Mouse (Mus musculus) yolk sac, embryonic 10.5 days (tissue): ENCODE measurements around the gene Slc47a1.
"Not testable (repeated sequence)": the region's sequence is repeated elsewhere in the genome, so short reads cannot be mapped to it uniquely, and the experiment has no call there.

ENCODE experiments used
- DNase-seq: peaks from one replicate; pipeline ENCODE4 v3.0.0-alpha.2; 2017; ENCODE audit warnings: low spot score

The Slc47a1 gene

DNA sequence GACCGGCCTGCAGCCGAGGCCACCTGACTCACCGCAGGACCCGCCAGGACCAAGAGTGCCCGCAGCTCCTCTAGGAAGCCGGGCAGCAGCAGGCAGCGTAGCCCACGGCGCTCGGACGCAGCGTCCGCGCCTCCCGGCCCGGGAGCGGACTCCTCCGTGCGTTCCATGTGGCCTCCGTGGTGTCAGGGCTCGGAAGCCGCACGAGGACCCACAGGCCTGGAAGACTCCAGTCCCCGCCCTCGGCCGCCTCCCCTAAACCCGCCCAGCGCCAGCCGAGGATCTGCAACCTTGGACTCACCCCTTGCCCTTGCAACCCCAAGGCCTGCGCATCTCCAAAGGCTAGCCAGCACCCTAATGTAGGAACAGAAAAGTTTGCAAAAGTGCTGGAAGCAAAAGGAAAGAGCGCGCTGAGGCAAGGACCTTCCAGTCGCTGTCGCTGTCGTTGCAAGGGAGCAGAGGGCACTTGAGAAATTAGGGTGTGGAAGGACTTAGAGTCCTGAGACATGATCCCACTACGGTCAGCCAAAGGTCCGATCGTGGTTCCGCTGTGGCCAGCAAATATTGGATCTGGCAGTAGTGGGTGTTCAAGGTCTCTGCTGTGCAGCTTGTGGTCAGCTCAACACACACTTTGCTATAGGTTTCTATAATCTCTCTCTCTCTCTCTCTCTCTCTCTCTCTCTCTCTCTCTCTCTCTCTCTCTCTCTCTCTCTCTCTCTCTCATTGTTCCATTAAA is at the start of gene Slc47a1:
Gene Slc47a1, minus strand, starts transcription at position 465 of the 733 bp plus-strand sequence.
- peak; percentile 65 for DNase-seq

GRCm38 (mm10) chr11:61419253-61419652 is 41.1 kb upstream of the Slc47a1 start:
- no peak for DNase-seq

DNA sequence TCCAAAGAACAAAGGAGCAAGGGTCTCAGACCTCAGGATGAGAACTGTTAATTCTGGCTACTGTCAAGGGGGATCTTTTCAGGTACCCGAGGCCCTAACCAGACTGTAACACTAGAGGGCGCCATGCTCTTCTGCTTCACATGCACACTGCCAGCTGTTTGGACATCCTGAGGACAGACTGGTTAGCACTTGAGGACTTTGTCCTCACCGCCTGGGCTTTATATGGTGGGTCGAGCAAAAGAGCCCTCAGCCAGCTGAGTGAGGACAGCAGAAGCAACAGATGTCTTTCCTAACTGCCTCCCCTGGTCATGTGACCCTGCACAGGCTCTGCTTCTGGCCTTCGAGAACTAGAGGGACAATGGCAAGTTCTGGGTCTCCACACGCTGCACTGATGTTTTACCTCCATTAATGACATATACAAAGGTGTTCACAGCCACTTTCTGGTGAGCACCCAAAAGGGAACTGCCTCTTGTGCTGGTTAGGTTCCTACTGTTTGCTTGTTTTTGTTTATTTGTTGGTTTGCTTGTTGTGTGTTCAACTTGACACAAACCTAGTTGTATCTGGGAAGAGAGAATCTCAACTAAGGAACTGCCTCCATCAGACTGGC is 39.9 kb upstream of the Slc47a1 start:
- DNase-seq = peak; percentile 68

DNA sequence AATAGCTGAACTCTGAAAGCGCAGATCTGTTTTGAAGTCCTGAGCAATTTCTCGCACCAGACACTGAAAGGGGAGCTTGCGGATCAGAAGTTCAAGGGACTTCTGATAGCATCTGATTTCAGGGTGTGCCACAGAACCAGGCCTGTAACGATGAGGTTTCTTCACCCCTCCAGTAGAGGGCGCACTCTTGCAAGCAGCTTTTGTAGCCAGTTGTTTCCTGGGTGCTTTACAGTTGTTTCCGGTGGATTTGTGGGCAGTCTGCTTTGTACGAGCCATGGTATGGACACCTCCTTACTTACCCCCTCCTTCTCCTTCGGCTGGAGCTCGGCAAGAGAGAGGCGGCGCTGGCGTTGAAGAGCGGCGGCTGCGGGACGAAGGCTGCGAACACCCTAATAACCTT is 38.4 kb upstream of the Slc47a1 start:
- DNase-seq = not testable (repeated sequence)

DNA sequence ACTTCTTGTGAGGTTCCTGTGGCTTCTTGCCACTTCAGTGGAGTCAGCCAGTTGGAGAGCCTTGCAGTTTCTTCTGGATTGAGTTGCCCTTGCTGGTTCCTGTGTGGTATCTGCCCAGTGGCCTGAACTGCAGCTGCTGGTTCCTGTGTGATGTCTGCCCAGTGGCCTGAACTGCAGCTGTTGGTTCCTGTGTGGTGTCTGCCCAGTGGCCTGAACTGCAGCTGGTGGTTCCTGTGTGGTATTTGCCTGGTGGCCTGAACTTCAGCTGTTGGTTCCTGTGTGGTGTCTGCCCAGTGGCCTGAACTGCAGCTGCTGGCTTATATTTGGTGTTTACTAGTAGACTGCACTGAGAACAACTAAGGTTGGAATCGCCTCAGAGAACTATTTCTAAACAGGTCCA is 37.3 kb upstream of the Slc47a1 start:
- DNase-seq = no peak

GRCm38 (mm10) chr11:61414560-61414959 is 36.4 kb upstream of the Slc47a1 start:
- DNase-seq = no peak

- DNase-seq = no peak
Measured at GRCm38 (mm10) chr11:61413411-61413810, 35.3 kb upstream of the Slc47a1 start.

GRCm38 (mm10) chr11:61411809-61412208 is 33.7 kb upstream of the Slc47a1 start:
- no peak for DNase-seq

GRCm38 (mm10) chr11:61411221-61411620 is 33.1 kb upstream of the Slc47a1 start:
- DNase-seq = no peak

DNA sequence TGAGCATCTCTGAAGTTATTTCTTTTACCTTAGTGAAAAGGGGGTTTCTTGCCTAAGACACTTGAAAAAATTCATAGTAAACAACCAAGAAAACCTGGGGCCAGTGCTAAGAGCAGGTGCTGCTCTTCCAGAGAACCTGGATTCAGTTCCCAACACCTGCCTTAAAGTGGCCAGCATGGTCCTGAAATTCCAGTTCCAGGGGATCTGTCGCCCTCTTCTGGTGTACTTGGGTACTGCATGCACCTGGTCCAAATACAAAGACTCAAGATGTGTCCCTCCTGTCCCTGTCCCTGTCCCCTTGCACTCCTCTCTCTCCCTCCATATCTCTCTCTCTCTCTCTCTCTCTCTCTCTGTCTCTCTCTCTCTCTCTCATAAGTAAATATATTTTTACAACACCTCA is 32.0 kb upstream of the Slc47a1 start:
- DNase-seq = peak; percentile 71

- no peak for DNase-seq
Measured at GRCm38 (mm10) chr11:61409051-61409450, 30.9 kb upstream of the Slc47a1 start.

GRCm38 (mm10) chr11:61408184-61409027 is 30.3 kb upstream of the Slc47a1 start:
- DNase-seq = peak; percentile 33

- peak; percentile 94 for DNase-seq
Measured at GRCm38 (mm10) chr11:61407638-61408183, 29.6 kb upstream of the Slc47a1 start.

- no peak for DNase-seq
Measured at GRCm38 (mm10) chr11:61401794-61402193, 23.6 kb upstream of the Slc47a1 start.

- no peak for DNase-seq
Measured at GRCm38 (mm10) chr11:61400681-61401346, 22.7 kb upstream of the Slc47a1 start.

GRCm38 (mm10) chr11:61397423-61398043 is 19.4 kb upstream of the Slc47a1 start:
- DNase-seq = not testable (repeated sequence)

DNA sequence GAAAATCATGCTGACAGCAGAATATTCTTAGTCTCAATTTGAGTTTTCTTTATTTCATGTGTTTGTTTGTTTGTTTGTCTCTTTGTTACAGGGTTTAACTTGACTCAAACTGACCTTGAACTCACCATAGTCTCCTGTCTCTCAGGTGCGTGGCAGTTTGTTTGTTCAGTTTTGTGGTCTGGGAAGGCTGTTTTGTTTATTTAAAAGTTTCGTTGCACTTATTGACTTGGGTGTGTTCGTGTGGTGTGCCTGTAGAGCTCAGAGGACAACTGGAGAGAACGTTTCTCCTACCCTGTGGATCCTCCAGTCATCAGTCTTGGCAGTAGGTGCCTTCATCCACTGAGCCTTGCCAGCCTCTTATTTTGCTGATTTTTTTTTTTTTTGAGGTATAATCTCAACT is 10.8 kb upstream of the Slc47a1 start:
- DNase-seq = no peak

DNA sequence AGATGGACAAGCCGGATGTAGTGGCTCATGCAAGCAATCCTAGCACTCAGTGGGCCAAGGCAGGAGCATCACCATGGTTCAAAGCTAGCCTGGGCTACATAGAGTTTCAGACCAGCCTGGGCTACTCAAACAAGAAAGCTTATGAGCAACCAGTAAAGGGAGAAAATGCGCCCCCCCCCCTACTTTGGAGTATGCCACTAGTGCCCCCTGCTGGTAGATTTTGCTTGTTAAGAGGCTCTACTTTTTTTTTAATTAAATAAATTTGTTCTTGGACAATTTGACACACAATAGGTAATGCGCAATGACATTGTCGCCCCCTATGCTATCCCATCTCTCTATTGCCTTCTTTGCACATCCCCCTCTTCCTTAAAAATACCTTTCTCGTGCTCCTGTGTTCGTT is 9.9 kb upstream of the Slc47a1 start:
- DNase-seq = peak; percentile 31

- no peak for DNase-seq
Measured at GRCm38 (mm10) chr11:61387233-61387632, 9.1 kb upstream of the Slc47a1 start.

DNA sequence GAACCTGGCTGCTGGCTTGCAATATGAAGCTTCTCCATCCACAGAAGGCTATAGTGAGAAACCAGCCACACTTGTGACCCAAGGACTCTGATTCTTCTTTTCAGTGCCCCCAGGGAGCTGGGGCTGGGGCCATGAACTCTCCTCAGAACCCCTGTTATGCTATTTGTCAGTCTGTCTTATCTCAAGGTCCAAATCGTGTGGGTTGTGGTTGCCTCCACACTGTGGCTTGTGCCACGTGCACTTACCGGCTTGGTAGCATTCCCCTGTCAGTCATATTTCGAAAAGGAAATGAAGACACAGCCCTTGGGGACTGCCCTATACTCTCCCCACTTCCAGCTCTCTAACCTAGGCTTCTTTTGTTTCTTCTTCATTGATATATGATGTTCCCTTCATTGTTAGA is 7.6 kb upstream of the Slc47a1 start:
- no peak for DNase-seq

- DNase-seq = no peak
Measured at GRCm38 (mm10) chr11:61381272-61381671, 3.1 kb upstream of the Slc47a1 start.
